Mouse (Mus musculus): ENCODE results near the gene Blnk. TPM values are rescaled to one million over a fixed set of nuclear protein-coding genes. Genes with fewer than 3 reads are reported as not detected.
A peak's percentile ranks its signal among the peaks of the same experiment; 100 is the strongest.

Gene Blnk
- total RNA-seq, 2 experiments from 2014 or later: 0.59 to 1.5 TPM

DNA sequence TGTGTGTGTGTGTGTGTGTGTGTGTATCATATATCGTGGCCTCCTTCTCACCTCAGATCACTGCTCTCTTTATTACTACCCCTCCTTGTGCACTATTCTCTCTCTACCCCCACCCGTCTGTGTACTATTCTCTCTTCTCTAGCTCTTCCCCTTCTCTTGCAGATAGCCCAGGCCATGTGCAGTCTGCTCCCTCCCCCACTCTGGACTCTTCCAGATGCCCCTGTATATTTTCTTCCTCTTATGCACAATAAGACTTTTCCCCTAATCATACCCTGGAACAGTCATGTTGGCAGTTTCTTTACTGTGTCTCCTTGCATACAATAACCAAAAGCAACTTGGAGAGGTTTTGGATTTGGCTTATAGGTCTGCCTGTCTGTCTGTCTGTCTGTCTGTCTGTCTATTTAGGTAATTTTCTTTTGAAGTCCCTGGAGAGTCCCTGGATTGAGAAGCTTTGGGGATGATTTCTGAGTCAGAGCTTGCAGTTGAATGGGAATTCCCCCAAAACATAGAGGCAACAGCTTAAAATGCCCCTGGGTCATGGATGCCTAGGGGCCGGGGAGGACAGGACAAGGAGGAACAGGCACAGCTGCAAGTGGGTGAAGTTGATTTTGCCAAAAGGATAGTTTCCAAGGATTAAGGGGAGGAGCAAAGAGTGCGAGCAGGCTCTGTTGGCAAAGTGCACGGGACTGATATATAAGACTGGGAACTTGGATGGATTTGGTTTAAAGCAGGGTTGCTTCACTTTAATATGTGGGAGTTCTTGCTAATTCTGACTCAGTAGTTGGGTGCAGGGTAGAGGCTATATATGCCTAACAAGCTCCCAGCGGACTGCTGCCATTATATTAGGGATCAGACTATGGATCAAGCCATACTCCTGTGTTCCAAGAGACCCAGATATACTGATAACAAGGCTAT is 29.1 kb downstream of the Blnk start:
- DNase-seq: no peak

DNA sequence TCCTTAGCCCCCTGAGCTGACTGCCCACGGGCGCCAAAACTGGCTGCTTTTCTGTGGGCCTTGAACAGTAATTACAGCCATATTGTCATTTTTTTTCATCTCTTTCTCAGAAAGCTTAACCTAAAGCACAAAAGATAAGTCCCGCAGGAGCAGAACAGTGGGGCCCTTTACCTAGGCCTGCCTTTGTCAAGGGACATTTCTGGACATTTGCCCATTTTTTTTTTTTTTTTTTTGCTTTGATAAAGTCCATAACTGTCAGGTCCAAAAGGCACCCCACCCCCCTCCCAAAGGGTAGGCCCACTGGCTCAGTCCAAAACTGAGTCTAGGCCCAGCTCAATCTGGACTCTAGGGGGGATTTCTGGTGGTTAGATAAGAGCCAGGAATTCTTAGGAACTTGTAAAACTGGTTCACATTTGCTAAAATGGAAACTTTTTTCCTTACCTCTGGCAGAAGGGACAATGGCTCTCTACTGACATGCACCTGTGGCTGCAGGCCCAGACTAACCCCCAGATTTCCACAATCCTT is 29.9 kb downstream of the Blnk start:
- no peak for DNase-seq

DNA sequence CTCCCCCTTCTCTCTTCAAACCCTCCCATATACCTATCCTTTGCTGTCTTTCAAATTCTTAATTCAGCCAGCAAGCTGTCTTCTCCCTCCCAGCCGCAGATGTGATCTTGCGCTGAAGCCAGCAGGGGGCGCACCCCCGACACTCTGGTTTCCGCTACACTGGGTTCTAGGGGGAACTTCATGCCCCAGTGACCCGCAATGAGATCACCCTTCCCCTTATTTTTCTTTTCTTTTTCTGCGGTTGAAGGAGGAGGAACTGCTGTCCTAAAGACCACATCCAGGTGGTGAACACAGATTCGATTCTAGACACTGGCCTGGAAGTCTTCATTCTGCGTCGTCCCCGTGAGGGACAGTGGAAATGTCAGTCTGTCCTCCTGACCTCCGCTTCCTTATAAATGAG is 31.3 kb downstream of the Blnk start:
- peak; percentile 59 to 73 for DNase-seq

DNA sequence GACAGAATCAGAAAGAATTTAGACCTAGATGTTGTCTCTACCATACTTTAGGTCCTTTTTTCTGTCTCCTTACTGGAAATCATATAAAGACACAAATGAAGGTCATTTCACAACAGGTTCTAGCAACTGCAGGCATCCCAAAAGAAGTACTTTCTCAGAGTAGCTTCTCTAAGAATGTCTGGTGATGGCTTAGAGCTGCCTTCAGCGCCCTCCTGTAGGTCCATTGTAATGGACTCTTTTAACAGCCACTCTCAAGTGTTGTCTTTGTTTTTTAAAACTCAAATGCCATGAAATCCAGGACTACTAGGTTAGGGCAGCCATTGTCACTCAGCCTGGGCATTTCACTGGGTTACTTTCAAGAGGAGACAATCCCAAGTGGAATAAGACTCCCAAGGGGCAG is 35.4 kb downstream of the Blnk start:
- no peak for DNase-seq

DNA sequence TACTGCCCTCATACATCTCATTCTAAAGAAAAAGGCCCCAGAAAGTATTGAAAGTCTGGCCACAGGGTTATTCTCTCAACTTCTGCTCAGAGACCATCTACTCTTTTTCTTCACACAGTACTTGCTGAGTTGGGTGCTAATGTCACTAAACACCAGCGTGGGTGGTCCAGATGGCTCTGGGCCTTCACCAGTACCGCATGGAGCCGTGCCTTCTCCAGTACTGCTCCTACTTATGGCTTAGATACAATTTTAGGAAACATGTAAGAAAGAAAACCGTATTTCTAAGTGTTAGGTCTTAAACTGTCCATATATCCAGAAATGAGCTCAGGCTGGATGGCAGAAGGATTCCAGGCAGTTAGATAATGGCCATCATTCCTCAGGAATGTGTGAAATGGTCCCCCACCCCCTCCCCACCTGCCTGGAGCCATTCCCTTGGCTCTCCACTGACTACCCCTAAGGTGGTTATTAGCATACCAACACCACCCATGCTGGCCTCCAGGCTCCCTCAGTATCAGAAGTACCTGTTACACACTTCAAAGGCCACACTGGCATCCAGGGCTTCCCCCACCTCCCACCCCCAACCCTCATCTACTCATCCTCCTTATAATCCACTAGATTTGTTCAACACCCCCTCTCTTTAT is 47.3 kb downstream of the Blnk start:
- no peak for DNase-seq

DNA sequence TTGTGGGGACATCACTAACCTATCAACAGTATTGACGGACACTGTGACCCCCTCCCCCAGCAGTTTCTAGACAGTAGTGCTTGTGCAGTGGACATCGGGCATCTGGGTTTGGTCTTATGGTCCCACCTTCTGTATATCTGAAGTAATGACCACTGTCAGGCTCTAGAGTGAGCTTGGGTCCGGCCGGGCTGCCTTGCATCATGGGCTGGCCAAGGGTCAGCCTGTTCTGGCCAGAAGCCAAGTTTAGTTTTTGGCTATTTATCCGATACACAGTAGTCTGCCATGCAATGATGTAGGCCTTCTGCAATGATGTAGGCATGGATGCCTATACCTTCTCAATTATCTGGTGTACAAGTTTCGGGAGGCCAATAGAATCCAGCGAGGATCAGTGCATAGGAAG is 50.8 kb downstream of the Blnk start:
- DNase-seq: no peak

DNA sequence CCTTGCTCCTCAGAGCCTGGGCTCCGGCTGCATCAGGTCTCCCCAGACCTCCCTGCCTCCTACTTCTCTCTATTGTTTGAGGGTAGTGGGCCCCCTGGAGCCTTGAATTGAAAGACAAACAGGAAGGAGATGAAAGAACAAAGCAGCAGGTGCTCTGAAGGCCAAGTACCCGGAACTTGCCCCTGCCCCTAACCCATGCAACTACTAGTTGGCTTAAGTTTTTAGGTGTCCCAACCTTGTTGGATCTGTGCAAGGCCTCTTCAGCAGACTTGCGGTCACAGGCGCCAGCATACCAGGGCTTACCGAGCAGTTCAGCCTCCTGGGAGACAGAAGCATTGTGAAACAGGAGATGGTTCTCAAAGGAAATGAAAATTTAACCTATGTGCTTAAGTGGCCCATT is 58.3 kb downstream of the Blnk start:
- DNase-seq: no peak

DNA sequence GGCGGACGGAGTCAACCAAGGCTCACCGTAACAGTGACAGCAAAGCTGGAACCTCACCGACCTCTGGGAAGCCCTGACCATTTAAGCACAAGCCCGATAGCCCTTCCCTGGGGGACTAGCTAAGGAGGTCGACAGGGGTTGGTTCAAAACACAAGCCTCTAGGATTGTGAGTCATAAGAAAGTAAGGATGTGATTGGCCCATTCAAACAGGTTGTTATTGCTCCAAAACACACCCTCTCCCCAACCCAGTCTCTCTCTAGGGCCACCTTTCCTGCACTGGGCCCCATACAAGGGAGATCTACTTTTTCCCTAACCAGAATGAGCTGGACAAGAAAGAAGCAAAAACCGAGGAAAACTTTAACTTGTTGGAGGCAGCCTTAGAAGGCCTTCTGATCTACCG is 59.0 kb downstream of the Blnk start:
- no peak for DNase-seq

DNA sequence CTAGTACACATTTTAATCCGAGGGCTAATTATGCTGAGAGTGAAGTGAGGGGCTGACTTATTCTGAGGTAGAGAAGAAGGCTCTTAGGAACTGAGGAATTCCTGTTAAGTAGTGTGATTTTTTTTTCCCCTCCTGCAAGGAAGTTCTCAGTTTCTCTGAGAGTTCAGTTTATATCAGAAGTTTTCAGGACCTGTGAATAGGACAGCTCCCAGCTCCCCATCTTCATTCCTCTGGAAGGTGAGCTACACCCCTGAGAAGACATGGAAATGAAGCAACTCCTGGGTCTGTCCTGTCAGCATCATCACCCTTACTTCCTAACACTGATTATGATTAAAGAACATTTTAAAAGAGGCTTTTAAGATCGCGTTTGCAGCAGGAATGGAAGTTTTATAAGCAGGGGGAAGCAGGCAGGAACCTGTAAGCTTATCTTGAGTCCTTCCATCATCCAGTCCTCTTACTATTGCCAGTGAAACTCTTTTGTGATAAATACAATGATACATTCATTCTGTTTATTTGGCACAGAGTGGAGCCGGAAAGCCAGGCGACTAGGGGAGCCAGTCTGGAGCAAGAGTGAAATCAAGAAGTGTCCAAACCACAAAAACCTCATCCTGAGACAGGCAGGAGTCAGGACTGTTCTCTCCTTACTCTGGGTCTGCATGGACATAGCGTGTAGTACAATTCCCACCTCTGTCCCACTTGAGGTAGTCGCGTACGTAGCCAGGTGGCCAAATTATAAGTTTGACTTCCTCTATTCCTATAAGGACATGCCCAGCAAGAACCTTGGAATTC is 62.6 kb downstream of the Blnk start:
- no peak for DNase-seq

DNA sequence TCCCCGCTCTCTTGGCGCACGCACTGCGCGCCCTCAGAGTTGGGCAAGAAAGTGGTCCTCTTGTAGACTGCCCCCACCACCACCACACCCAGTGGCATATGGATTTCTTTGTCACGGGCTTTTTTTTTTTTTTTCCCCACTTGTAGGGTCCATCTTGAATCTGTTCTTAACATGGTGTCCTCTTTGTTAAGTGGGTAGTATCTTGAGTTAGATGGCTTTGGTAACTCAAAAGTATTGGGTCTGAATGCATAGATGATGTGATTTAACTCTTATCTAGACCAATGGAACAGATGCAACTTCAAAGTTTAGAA is 99.0 kb downstream of the Blnk start:
- no peak for DNase-seq

DNA sequence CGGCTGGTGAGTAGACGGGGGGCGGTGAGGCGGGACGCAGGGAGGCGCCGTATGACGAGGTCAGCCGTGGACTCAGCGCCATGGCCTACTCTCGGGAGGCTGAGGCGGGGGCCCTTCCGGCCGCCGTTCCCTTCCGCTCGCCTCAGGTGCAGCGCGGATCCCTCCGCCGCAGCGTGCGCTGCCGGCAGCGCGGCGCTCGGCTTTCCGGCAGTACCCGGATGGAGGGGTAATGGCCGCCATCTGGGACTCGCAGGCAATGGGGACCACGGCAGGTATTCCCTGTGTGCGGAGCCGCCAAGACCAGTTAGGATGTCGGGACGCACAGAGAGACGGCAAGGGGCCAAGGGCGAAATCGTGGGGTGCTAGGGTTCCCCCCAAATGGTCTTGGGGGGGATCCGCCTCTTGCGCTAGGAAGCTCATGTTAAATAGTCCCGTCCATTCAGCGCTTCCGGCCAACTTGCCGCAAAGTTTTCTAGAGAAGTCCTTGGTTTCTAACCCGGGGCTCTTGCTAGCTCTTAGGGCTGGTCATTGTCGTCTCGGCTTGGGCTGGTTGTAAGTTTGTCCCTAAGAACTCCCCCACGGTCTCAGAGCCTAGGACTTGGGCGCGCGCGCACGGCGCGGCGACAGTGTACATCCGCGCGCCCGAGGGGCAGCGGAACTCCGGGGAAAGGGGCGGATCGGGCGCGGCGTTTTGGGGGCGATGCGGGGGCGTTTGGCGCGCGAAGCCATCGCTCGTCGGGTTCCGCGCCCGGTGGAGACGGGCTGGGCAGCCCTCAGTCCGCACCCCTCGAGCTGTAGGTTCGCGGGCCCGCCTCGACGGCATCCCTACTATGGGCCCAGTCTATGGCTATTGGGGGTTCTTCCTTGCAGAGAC is 99.6 kb downstream of the Blnk start, which contains the start of gene Zfp518a:
Zfp518a (plus strand) TSS at position 187 of the 874 bp plus-strand sequence.
- DNase-seq: peak; percentile 87 to 93

DNA sequence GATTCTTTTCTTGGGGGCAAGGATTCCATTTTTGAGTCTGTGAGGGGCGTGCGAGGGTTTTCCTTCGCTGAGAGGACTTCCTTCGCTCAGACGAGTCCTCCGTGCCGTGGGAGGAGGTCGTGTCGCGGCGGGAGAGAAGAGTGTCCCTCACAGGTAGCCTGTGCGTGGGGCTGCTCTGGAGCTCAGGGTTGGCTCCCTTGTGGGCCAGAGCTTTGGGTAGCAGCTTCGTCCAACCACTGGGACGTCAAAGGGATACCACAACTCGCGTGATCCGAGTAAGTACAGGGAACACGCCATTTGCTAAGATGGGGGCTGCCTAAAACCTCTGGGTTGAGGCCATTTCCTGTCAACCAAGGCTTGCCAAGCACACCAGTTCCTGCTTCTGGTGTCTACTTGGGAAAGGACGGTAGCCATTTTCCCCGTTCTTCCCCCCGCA is 100.2 kb downstream of the Blnk start:
- DNase-seq: no peak

DNA sequence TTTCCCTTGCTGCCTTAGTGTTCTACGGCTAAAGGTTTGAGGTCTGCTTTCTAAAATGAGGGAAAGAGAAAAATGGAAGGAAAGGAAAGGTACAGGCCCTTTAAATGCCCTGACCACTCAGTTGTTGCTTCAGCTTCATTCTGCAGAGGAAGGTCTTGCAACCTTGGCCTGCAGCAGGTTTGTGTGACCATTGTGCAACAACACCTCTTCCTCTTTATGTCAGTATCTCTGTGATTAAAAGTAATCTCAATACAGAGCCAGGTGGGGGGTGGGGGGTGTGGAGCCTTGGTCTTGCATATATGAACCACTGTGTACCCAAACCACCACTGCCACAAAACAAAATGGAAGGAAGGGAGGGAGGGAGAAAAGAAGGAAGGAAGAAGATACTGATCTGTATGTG is 105.4 kb downstream of the Blnk start:
- DNase-seq: no peak

DNA sequence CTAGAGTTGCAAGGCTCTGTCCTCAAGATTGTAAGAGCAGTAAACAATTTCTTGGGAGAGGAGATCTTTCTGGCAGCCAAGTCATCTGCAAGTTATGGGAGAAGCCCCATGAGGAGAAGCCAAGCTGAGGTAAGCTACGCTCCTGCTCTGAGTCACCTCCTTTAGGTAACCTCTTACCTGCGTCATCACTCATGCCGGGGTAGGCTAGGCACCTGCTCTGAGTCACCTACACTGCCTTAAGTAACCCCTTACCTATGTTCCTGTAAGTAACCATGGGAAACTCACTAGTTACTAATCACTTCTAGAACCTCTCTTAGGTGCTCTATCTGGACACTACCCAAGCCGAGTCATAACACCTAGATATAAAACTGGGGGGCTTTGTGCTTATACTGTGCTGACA is 112.6 kb downstream of the Blnk start:
- no peak for DNase-seq

Small RNAs within 50 kb of the gene (microRNA-seq; reads per million reads assigned to microRNA genes)
- gene Mir8092: not detected

Other genes with a start within 250 kb of the Blnk start
- gene Cc2d2b, start 245.8 kb downstream of the Blnk start, total RNA-seq (2021): not detected
- 1 to 10 TPM; 6.6 to 6.8 TPM for gene Ccnj, start 163.3 kb downstream of the Blnk start, total RNA-seq (2021)
- gene Zfp518a, start 99.8 kb downstream of the Blnk start, total RNA-seq (2021): 10 to 100 TPM; 11.3 to 13.8 TPM
- not detected for gene Dntt, start 34.7 kb upstream of the Blnk start, total RNA-seq (2021)
- not detected for gene Opalin, start 82.6 kb upstream of the Blnk start, total RNA-seq (2021)
- gene Tll2, start 212.3 kb upstream of the Blnk start, total RNA-seq (2021): under 1 TPM in 1 of 2 experiments, not detected in 1; 0.07 TPM